Mouse (Mus musculus) small intestine, adult 2 months (tissue): Measurements from ENCODE around the gene Galr3.

Source experiments
- CTCF ChIP-seq: fragments of 200-500 bp; IDR thresholded peaks from 2 replicates; pipeline ENCODE4 v1.5.1; 2012; ENCODE audit warnings: low read depth, mild to moderate bottlenecking, control low read depth, inconsistent platforms, low read length, moderate library complexity, mixed read lengths; ENCODE audit not compliant: insufficient replicate concordance, insufficient read length; ENCODE audit errors: extremely low read depth
- POLR2A ChIP-seq: fragments of 200-500 bp; IDR thresholded peaks from 2 replicates; pipeline ENCODE4 v1.6.1; 2012; ENCODE audit warnings: low read depth, mild to moderate bottlenecking, control low read depth, inconsistent platforms, low read length, moderate library complexity

- no peak for TF ChIP-seq CTCF
- no peak for TF ChIP-seq POLR2A
Observed at GRCm38 (mm10) chr15:79060887-79061565, 19.3 kb downstream of the Galr3 start.
